Mouse (Mus musculus): ENCODE measurements around the gene Prap1. TPM values are rescaled to one million over a fixed set of nuclear protein-coding genes. Genes with fewer than 3 reads are reported as not detected.

The Prap1 gene
- polyA plus RNA-seq, 1 experiment: not detected

GRCm38 (mm10) chr7:140059601-140060000 lies 33.6 kb upstream of the Prap1 start:
- Histone ChIP-seq H3K4me3 (ENCODE audit: insufficient read depth, low read depth, low read length) (no peak overlapping the region), H3K4me1 (ENCODE audit: control insufficient read depth, insufficient read depth, low read length) (peaks cover 26% of the 10 kb centered on the region), H3K27ac (ENCODE audit: insufficient read depth, low read depth, low read length) (no peak overlapping the region)
- no peak for TF ChIP-seq CTCF (IDR thresholded peaks at IDR 0.05; ENCODE audit: insufficient read depth, low read depth, low read length)
- no peak for TF ChIP-seq POLR2A (IDR thresholded peaks at IDR 0.05; ENCODE audit: insufficient read depth, low read depth, low read length)
- 75% methylated on average over 4 of the region's 4 CpGs for WGBS

DNA sequence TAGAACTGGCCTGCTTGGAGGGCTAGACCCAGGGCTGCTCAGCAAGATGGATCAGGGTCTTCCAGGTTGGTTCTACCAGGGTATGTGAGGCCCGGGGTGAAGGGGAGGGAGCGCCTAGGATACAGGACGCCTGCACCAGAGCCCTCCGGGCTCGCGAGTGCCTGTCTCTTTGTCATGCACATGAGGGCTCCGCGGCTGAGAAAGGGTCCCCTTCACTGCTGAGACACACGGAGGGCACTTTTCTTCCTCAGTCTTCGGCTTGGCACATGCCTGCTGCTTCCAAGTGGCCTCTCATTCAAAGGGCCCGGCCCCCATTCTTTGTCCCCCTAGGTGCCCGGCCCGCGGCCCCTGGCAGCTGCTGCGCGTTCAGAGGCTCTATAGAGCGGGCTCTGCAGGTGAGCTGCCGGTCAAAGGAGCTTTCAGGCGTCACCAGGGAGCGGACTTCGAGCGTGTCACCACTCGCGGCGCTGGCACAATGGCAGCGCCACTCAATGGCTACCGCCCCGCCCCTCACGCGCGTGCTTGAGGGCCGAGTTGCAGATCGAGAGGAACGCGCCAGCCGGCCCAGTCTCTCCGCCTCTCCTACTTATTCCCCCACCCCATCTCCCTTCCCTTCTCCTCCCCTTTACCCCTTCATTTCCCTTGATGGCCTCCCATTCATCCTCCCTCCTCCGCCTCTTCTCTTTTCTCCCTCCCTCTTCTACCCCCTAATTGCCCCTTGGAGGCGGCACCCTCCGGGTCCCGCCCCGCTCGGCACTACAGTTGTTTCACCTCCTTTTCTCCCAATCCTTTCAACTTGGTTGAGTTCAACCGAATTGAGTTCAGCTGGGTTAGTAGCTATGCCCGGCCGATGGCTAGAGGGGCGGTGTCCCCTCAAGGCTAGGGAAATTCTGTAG lies 32.0 kb upstream of the Prap1 start:
- no peak overlapping the region for H3K27ac ChIP-seq (ENCODE audit: insufficient read depth, low read depth, low read length)
- peak overlapping the region; percentile 29 for H3K4me3 ChIP-seq (ENCODE audit: insufficient read depth, low read depth, low read length)
- 4% methylated on average over 47 of the region's 47 CpGs for WGBS
- TF ChIP-seq POLR2A (IDR thresholded peaks at IDR 0.05; ENCODE audit: insufficient read depth, low read depth, low read length) (no peak), CTCF (IDR thresholded peaks at IDR 0.05; ENCODE audit: insufficient read depth, low read depth, low read length) (no peak)
- peaks cover 26% of the 10 kb centered on the region for H3K4me1 ChIP-seq (ENCODE audit: control insufficient read depth, insufficient read depth, low read length)

DNA sequence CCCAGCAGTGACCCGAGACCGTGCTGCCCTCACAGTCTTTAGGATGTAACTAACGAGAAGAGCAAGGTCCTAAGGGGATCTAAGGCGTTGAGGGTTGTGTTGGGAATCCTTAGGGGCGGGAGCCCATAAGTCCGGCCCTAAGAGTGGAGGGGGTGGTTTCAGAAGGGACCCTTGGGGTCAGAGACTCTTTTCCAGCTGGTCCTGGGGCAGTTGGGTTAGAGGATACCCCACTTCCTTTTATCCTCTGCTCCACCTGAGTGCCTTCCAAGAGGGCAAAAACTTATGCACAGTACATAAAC lies 31.4 kb upstream of the Prap1 start:
- Histone ChIP-seq H3K27ac (ENCODE audit: insufficient read depth, low read depth, low read length) (no peak overlapping the region), H3K4me3 (ENCODE audit: insufficient read depth, low read depth, low read length) (no peak overlapping the region; the same call in 1 of the 2 replicates), H3K4me1 (ENCODE audit: control insufficient read depth, insufficient read depth, low read length) (peaks cover 26% of the 10 kb centered on the region)
- TF ChIP-seq POLR2A (IDR thresholded peaks at IDR 0.05; ENCODE audit: insufficient read depth, low read depth, low read length) (no peak), CTCF (IDR thresholded peaks at IDR 0.05; ENCODE audit: insufficient read depth, low read depth, low read length) (no peak)
- WGBS: 7% methylated on average over 6 of the region's 6 CpGs

- Histone ChIP-seq H3K4me3 (ENCODE audit: insufficient read depth, low read depth, low read length) (no peak overlapping the region), H3K4me1 (ENCODE audit: control insufficient read depth, insufficient read depth, low read length) (peaks cover 25% of the 10 kb centered on the region), H3K27ac (ENCODE audit: insufficient read depth, low read depth, low read length) (no peak overlapping the region)
- 27% methylated on average over 11 of the region's 11 CpGs for WGBS
- TF ChIP-seq CTCF (IDR thresholded peaks at IDR 0.05; ENCODE audit: insufficient read depth, low read depth, low read length) (peak; percentile 32; the same call in 1 of the 2 replicates), POLR2A (IDR thresholded peaks at IDR 0.05; ENCODE audit: insufficient read depth, low read depth, low read length) (no peak)
Observed at GRCm38 (mm10) chr7:140062307-140062706, 30.9 kb upstream of the Prap1 start.

GRCm38 (mm10) chr7:140063092-140063491 lies 30.1 kb upstream of the Prap1 start:
- WGBS: 20% methylated on average over 7 of the region's 7 CpGs
- Histone ChIP-seq H3K4me1 (ENCODE audit: control insufficient read depth, insufficient read depth, low read length) (peaks cover 18% of the 10 kb centered on the region), H3K4me3 (ENCODE audit: insufficient read depth, low read depth, low read length) (no peak overlapping the region), H3K27ac (ENCODE audit: insufficient read depth, low read depth, low read length) (no peak overlapping the region)
- TF ChIP-seq POLR2A (IDR thresholded peaks at IDR 0.05; ENCODE audit: insufficient read depth, low read depth, low read length) (no peak), CTCF (IDR thresholded peaks at IDR 0.05; ENCODE audit: insufficient read depth, low read depth, low read length) (0 out of 2 replicates have a peak, but pooled peaks have one; percentile 33)

- H3K27ac ChIP-seq (ENCODE audit: insufficient read depth, low read depth, low read length): no peak overlapping the region
- no peaks in the 10 kb centered on the region for H3K4me1 ChIP-seq (ENCODE audit: control insufficient read depth, insufficient read depth, low read length)
- H3K4me3 ChIP-seq (ENCODE audit: insufficient read depth, low read depth, low read length): no peak overlapping the region
- WGBS: 68% methylated on average over 6 of the region's 6 CpGs
- no peak for TF ChIP-seq CTCF (IDR thresholded peaks at IDR 0.05; ENCODE audit: insufficient read depth, low read depth, low read length)
- TF ChIP-seq POLR2A (IDR thresholded peaks at IDR 0.05; ENCODE audit: insufficient read depth, low read depth, low read length): no peak
Observed at GRCm38 (mm10) chr7:140067397-140067796, 25.8 kb upstream of the Prap1 start.

- Histone ChIP-seq H3K27ac (ENCODE audit: insufficient read depth, low read depth, low read length) (no peak overlapping the region), H3K4me1 (ENCODE audit: control insufficient read depth, insufficient read depth, low read length) (no peaks in the 10 kb centered on the region), H3K4me3 (ENCODE audit: insufficient read depth, low read depth, low read length) (no peak overlapping the region)
- TF ChIP-seq CTCF (IDR thresholded peaks at IDR 0.05; ENCODE audit: insufficient read depth, low read depth, low read length) (no peak), POLR2A (IDR thresholded peaks at IDR 0.05; ENCODE audit: insufficient read depth, low read depth, low read length) (no peak)
- WGBS: 47% methylated on average over 39 of the region's 39 CpGs
Observed at GRCm38 (mm10) chr7:140070042-140070711, 23.0 kb upstream of the Prap1 start.

- Histone ChIP-seq H3K4me3 (ENCODE audit: insufficient read depth, low read depth, low read length) (no peak overlapping the region), H3K4me1 (ENCODE audit: control insufficient read depth, insufficient read depth, low read length) (no peaks in the 10 kb centered on the region; the same call in 1 of the 2 replicates), H3K27ac (ENCODE audit: insufficient read depth, low read depth, low read length) (no peak overlapping the region)
- WGBS: 57% methylated on average over 6 of the region's 6 CpGs
- TF ChIP-seq CTCF (IDR thresholded peaks at IDR 0.05; ENCODE audit: insufficient read depth, low read depth, low read length): no peak
- TF ChIP-seq POLR2A (IDR thresholded peaks at IDR 0.05; ENCODE audit: insufficient read depth, low read depth, low read length): no peak
Observed at GRCm38 (mm10) chr7:140077698-140078097, 15.5 kb upstream of the Prap1 start.

- H3K4me1 ChIP-seq (ENCODE audit: control insufficient read depth, insufficient read depth, low read length): peaks cover 5% of the 10 kb centered on the region; the same call in 1 of the 2 replicates
- H3K4me3 ChIP-seq (ENCODE audit: insufficient read depth, low read depth, low read length): no peak overlapping the region
- no peak overlapping the region for H3K27ac ChIP-seq (ENCODE audit: insufficient read depth, low read depth, low read length)
- TF ChIP-seq POLR2A (IDR thresholded peaks at IDR 0.05; ENCODE audit: insufficient read depth, low read depth, low read length): no peak
- peak; percentile 61; the same call in 1 of the 2 replicates for TF ChIP-seq CTCF (IDR thresholded peaks at IDR 0.05; ENCODE audit: insufficient read depth, low read depth, low read length)
- 1% methylated on average over 5 of the region's 5 CpGs for WGBS
Observed at GRCm38 (mm10) chr7:140078711-140079110, 14.5 kb upstream of the Prap1 start.

Data from olfactory bulb, adult 2 months (tissue).